Mouse (Mus musculus) forebrain, postnatal 0 days (tissue): ENCODE data around the gene Kcnmb1. TPM values are rescaled to one million over a fixed set of nuclear protein-coding genes. Genes with fewer than 3 reads are reported as not detected.
A peak's percentile ranks its signal among the peaks of the same experiment; 100 is the strongest.

Experiments
- ATAC-seq: fragments of 200-750 bp; cut with Nextera tagmentation; 2 replicates; pipeline ENCODE4 v1.8.0; 2017; ENCODE audit warnings: mild to moderate bottlenecking, moderate library complexity
- DNase-seq: peaks from one replicate; pipeline ENCODE4 v3.0.0-alpha.2; 2015
- H3K27ac ChIP-seq: fragments of 300-500 bp; sonication (generic); 2 replicates; pipeline ENCODE4 v1.5.1; 2014; ENCODE audit warnings: low read depth, mild to moderate bottlenecking, antibody characterized with exemption, low read length, moderate library complexity, mixed read lengths
- H3K27me3 ChIP-seq: fragments of 300-500 bp; sonication (generic); 2 replicates; pipeline ENCODE4 v1.6.1; 2014; ENCODE audit warnings: mild to moderate bottlenecking, low read length, mixed read lengths; ENCODE audit not compliant: insufficient read depth
- H3K36me3 ChIP-seq: fragments of 300-500 bp; sonication (generic); 2 replicates; pipeline ENCODE4 v1.6.1; 2014; ENCODE audit warnings: mild to moderate bottlenecking, moderate library complexity; ENCODE audit not compliant: insufficient read depth
- H3K4me1 ChIP-seq: fragments of 300-500 bp; sonication (generic); 2 replicates; pipeline ENCODE4 v1.6.1; 2014; ENCODE audit warnings: antibody characterized with exemption; ENCODE audit not compliant: insufficient read depth
- H3K4me2 ChIP-seq: fragments of 300-500 bp; sonication (generic); 2 replicates; pipeline ENCODE4 v1.6.1; 2014; ENCODE audit warnings: low read depth, mild to moderate bottlenecking, moderate library complexity
- H3K4me3 ChIP-seq: fragments of 300-500 bp; sonication (generic); 2 replicates; pipeline ENCODE4 v1.5.1; 2014; ENCODE audit warnings: low read depth, low read length, mixed read lengths
- H3K9ac ChIP-seq: fragments of 300-500 bp; sonication (generic); 2 replicates; pipeline ENCODE4 v1.6.1; 2014; ENCODE audit warnings: mild to moderate bottlenecking
- H3K9me3 ChIP-seq: fragments of 300-500 bp; sonication (generic); 2 replicates; pipeline ENCODE4 v1.6.1; 2016; ENCODE audit warnings: low read length
- CTCF ChIP-seq: sonication (generic); IDR thresholded peaks from 2 replicates; pipeline ENCODE4 v1.5.1; 2016; ENCODE audit warnings: antibody characterized with exemption, control low read depth, low read depth
- WGBS: fragments of 180-500 bp; shearing (Covaris S2); extraction: QIAGEN DNeasy Blood & Tissue Kit; methylation state at CpG from one replicate; pipeline ENCODE4 v1.1.7; 2014; 5-methylcytosine and 5-hydroxymethylcytosine counted together
- polyA plus RNA-seq: library from polyadenylated mRNA; unstranded; fragments of >200 nt; fragmentation: Nextera tagmentation; extraction: Ambion mirVana; gene quantifications from 2 replicates; pipeline ENCODE4 v1.2.1, GENCODE M21; 2015
- total RNA-seq: library from RNA; depleted of rRNA; stranded (reverse); fragments of >200 nt; gene quantifications from 2 replicates; pipeline ENCODE4 v1.2.3, GENCODE M21; 2014

Gene Kcnmb1
- total and polyA plus RNA-seq, 2 experiments from 2014 or later, result 0.10 TPM

DNA sequence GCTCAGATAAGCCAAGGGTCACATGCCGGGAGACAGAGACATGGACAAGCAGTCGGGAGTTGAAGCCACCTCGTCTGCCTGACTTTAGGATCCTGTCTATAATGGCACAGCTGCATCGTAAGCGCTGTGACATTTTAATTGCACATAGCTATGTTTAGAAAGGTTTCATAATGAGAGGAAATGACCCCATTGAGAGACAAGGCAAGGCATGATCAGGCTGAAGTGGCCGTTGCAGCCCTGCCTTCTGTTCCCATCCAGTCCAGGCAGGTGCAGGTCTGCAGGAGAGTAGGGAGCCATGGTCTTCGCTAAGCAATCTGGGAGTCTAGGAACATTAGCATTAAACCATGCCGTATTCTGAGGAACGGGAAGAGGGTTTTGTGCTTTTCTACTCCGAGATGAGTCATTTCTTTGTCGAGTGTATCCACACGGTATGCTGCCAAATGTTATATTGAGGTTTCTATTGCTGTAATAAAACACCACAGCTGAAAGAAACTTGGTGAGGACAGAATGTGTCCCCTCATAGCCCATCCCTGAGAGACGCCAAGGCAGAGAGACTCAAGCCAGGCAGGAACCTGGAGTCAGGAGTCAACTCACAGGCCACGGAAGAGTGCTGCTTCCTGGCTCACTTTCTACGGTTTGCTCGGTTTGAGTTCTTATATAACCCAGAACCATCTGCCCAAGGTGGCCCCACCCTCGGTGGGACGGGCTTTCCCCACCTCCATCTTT, 30.3 kb upstream of the Kcnmb1 start:
- TF ChIP-seq CTCF, result no peak
- ATAC-seq (no peak), DNase-seq (no peak)
- H3K4me3 ChIP-seq, result no peak overlapping the region
- H3K9ac ChIP-seq, result no peak overlapping the region
- no peaks in the 10 kb centered on the region for H3K9me3 ChIP-seq
- H3K27ac ChIP-seq, result no peak overlapping the region
- no peaks in the 10 kb centered on the region for H3K36me3 ChIP-seq
- H3K4me1 ChIP-seq, result no peaks in the 10 kb centered on the region
- WGBS, result 59% methylated on average over 18 of the region's 18 CpGs
- H3K4me2 ChIP-seq, result no peak overlapping the region
- H3K27me3 ChIP-seq, result no peaks in the 10 kb centered on the region

DNA sequence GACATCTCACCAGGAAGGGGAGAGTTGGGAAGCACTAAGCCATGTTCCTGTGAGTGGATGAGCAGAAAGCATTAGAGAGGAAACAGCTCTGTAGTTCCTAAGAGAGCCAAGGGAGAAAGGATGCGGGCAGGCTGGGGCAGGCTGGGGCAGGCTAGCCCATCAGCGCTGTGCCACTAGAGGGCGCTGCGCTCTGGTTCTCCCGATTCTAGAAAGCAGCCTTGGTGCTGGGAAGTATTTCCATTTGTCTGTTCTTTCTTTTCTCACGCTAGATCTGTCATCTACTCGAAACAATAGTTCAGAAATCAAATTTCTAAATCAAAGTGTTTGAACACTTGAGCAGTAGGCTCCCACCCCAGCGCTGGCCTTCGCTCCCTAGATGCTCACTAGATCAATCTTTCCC, 28.5 kb upstream of the Kcnmb1 start:
- TF ChIP-seq CTCF, result peak; percentile 33
- H3K36me3 ChIP-seq, result no peaks in the 10 kb centered on the region
- H3K27me3 ChIP-seq, result no peaks in the 10 kb centered on the region
- 66% methylated on average over 9 of the region's 9 CpGs for WGBS
- no peak for DNase-seq
- no peaks in the 10 kb centered on the region for H3K4me1 ChIP-seq
- ATAC-seq, result no peak
- H3K4me2 ChIP-seq, result no peak overlapping the region
- no peak overlapping the region for H3K9ac ChIP-seq
- no peak overlapping the region for H3K27ac ChIP-seq
- no peak overlapping the region for H3K4me3 ChIP-seq
- H3K9me3 ChIP-seq, result no peaks in the 10 kb centered on the region

DNA sequence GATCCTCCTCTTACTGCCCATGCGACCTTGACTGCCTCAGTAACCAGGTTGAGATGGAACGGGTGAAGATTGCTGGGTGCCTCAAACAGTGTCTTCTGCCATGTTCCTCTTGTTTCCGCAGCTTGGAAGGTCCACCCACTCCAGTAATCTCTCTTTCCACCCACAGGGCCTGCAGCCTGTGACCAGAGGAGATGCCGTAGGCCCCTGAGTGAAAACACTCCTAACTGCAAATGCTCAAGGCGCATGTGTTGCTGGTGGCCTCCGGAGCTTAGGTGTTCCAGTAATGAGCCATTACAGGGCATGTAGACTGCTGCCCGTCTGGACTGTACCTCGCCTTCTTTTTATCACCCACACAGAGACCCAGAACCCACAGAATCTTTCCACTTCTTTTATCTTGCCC, 25.2 kb upstream of the Kcnmb1 start:
- TF ChIP-seq CTCF, result no peak
- 91% methylated on average over 8 of the region's 8 CpGs for WGBS
- H3K9ac ChIP-seq, result no peak overlapping the region
- H3K4me2 ChIP-seq, result no peak overlapping the region
- H3K4me3 ChIP-seq, result no peak overlapping the region
- ATAC-seq, result no peak
- H3K27me3 ChIP-seq, result no peaks in the 10 kb centered on the region
- no peak overlapping the region for H3K27ac ChIP-seq
- H3K9me3 ChIP-seq, result no peaks in the 10 kb centered on the region
- no peaks in the 10 kb centered on the region for H3K4me1 ChIP-seq
- no peak for DNase-seq
- no peaks in the 10 kb centered on the region for H3K36me3 ChIP-seq

DNA sequence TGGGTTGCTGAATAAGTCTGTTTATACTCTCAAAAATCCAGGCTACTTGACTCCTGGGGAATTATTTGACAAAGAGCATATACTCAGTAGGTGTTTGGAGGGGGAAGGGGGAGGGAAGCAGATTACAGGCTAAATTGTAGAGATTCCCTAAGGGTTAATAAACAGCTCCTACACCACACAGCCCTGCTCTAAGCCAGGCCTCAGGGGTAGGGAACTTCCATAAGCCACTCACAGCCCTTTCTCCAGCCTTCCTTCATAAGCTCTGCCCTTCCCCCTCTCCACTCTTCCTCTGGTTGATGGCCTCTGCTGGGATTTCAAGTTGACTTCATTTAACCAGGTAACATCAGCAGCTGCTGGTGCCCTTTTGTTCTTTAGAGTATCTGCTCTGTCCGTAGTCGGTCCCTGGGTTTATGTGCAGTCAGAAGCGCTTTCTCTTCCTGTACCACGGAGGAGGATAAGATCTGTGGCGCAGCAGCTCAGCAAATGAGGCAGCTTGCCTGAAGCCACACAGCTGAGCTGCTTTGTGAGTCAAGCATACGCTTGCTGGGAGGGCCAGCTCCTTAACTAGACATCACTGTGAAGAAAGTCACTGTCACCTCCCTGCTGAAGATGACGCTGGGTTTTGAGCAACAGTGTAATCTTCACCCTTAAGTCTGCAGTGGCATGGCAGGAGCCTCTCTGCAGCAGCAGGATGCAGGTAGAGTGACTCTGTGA, 24.1 kb upstream of the Kcnmb1 start:
- no peak for TF ChIP-seq CTCF
- no peaks in the 10 kb centered on the region for H3K27me3 ChIP-seq
- H3K27ac ChIP-seq, result no peak overlapping the region
- H3K4me2 ChIP-seq, result no peak overlapping the region
- no peaks in the 10 kb centered on the region for H3K36me3 ChIP-seq
- H3K4me1 ChIP-seq, result no peaks in the 10 kb centered on the region
- no peak for ATAC-seq
- H3K9me3 ChIP-seq, result no peaks in the 10 kb centered on the region
- no peak for DNase-seq
- H3K9ac ChIP-seq, result no peak overlapping the region
- 51% methylated on average over 7 of the region's 7 CpGs for WGBS
- H3K4me3 ChIP-seq, result no peak overlapping the region

DNA sequence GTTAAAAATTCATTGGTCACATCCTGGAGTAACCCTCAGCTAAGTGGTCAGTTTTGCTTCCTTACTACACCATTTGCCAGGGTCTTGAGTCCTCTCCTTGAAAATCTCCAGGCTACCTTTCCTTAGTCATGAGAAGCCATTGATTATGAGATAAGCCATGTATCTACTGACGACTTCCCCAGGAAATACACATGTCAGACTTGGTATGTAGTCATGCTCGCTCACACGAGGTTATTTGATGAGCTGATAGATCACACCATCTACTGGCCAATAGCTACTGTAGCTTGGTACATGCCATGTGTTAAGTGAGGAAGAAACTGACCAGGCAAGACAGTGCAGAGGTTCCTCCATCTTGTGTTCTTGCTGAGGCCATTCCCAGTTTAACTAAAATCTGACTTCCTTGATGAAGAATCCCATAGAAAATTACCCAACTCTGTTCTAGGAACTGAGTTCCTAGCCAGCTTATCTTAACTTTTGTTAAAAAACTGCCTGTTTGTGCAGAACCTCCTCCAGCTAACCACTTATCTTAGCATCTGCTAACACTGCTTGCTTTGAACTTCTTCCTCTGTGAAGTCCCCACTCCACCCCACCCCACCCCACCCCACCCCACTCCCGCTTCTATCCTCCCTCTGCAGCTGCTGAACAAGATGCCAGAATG, 23.2 kb upstream of the Kcnmb1 start:
- Histone ChIP-seq H3K9ac (no peak overlapping the region), H3K4me2 (no peak overlapping the region), H3K27me3 (no peaks in the 10 kb centered on the region), H3K4me3 (no peak overlapping the region), H3K36me3 (no peaks in the 10 kb centered on the region), H3K9me3 (no peaks in the 10 kb centered on the region), H3K27ac (no peak overlapping the region), H3K4me1 (no peaks in the 10 kb centered on the region)
- WGBS, result 84% methylated on average over 4 of the region's 4 CpGs
- ATAC-seq (no peak), DNase-seq (no peak)
- no peak for TF ChIP-seq CTCF

DNA sequence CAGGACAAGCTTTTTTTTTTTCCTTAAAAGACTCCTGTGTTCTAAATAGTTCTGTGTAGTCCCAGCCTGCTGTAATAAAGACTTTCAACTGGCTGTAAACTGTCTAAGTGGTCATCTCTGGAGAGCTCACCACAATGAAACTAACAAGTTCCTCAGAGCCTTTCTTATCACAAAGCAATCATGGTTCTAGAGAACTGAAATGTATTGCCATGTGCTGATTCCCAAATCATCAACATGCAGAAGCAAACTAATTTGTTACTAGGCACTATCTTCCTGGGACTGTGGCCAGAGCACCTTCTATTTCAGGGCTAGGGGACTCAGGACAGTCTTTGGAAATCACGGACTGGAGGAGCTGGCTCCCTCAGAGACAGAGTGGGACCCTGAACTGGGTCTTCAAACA, 19.2 kb upstream of the Kcnmb1 start:
- H3K27ac ChIP-seq, result no peak overlapping the region
- ATAC-seq, result no peak
- no peaks in the 10 kb centered on the region for H3K4me1 ChIP-seq
- no peaks in the 10 kb centered on the region for H3K36me3 ChIP-seq
- no peak overlapping the region for H3K4me3 ChIP-seq
- no peak for TF ChIP-seq CTCF
- no peaks in the 10 kb centered on the region for H3K27me3 ChIP-seq
- no peak overlapping the region for H3K4me2 ChIP-seq
- DNase-seq, result no peak
- no peak overlapping the region for H3K9ac ChIP-seq
- 92% methylated on average over 1 of the region's 1 CpGs for WGBS
- no peaks in the 10 kb centered on the region for H3K9me3 ChIP-seq

DNA sequence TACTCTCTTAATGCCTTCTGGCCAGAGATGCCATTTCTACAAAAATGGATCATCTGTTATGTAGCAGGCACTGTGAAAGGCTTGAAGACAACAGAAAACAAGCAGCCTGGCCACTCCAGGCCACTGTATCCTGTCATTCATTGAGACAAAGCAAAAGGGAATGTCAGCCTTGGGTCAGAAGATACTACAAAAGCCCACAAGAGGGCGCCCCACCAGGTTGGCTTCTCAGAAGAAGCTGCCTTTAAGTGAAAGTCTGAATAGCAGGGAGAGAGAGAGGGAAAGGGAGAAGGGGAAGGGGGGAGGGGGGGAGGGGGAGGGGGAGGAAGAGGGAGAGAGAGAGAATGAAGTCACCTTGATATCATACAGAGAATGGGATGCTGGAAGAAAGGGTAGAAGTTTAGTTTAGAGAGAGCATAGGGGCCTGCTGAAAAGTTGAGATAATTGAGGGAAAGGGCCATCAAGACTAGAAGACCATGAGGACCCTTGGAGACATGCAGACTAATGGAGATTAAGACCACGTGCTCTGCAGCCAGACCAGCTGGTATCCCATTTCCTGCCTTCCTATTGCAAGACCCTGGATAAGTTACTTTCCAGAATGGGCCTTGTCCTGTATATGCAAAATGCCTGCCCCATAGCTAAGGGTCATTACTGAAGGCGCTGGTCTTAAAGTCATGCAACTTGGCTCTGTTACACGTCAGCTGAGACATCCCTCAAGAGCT, 18.6 kb upstream of the Kcnmb1 start:
- Histone ChIP-seq H3K4me2 (no peak overlapping the region), H3K4me3 (no peak overlapping the region), H3K27me3 (no peaks in the 10 kb centered on the region), H3K36me3 (no peaks in the 10 kb centered on the region), H3K27ac (no peak overlapping the region), H3K4me1 (no peaks in the 10 kb centered on the region), H3K9me3 (no peaks in the 10 kb centered on the region), H3K9ac (no peak overlapping the region)
- DNase-seq (no peak), ATAC-seq (no peak)
- 67% methylated on average over 4 of the region's 4 CpGs for WGBS
- peak; percentile 42 for TF ChIP-seq CTCF
